Mouse (Mus musculus) megakaryocyte, embryonic 14.5 days (primary cell): ENCODE measurements around the gene Ccdc124.

Experiments
- FLI1 ChIP-seq: IDR thresholded peaks from 2 replicates; pipeline ENCODE4 v1.6.1; 2012; ENCODE audit warnings: low read length, inconsistent platforms, mixed read lengths
- GATA1 ChIP-seq: IDR thresholded peaks from 3 replicates; pipeline ENCODE4 v1.6.1; 2012; ENCODE audit warnings: mixed read lengths, low read length, inconsistent platforms, borderline replicate concordance

GRCm38 (mm10) chr8:70894771-70895545, 21.2 kb upstream of the Ccdc124 start:
- no peak for TF ChIP-seq GATA1
- TF ChIP-seq FLI1: no peak
